Mouse (Mus musculus): Measurements from ENCODE around the gene 1700067P10Rik. TPM values are rescaled to one million over a fixed set of nuclear protein-coding genes. Genes with fewer than 3 reads are reported as not detected.

Gene 1700067P10Rik
- polyA plus RNA-seq (2016; fragmentation: Nextera tagmentation; extraction: Ambion mirVana), result not detected in 2 replicates

DNA sequence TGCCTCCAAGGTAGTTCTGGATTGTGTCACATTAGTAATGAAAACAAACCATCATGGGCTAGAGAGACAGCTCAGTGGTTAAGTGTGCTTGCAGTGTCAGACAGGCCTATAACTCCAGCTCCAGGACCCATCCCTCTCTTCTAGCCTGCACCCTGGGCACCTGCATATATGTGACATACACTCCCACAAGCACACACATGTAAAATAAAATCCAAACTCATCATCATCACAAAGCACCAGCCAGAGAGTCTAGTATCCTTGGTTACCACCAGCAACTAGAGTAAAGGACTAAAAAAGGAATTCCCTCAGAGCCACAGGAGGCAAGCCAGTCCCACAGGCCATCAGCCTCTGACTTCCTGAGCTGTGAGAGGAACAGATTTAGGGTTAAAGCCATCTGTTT lies at the start of gene 1700067P10Rik:
Gene 1700067P10Rik, plus strand, starts transcription at position 301 of the 400 bp plus-strand sequence.
- Histone ChIP-seq H3K27me3 (replicated peaks; ENCODE audit: low read depth, poor library complexity, severe bottlenecking) (peaks cover 13% of the 10 kb centered on the region), H3K36me3 (replicated peaks) (no peaks in the 10 kb centered on the region), H3K27ac (replicated peaks) (no peak within 1 kb of the TSS), H3K9me3 (peaks cover 6% of the 10 kb centered on the region), H3K4me1 (no peaks in the 10 kb centered on the region), H3K4me3 (no peak within 1 kb of the TSS)
- no peak for DNase-seq (ENCODE audit: low spot score)

DNA sequence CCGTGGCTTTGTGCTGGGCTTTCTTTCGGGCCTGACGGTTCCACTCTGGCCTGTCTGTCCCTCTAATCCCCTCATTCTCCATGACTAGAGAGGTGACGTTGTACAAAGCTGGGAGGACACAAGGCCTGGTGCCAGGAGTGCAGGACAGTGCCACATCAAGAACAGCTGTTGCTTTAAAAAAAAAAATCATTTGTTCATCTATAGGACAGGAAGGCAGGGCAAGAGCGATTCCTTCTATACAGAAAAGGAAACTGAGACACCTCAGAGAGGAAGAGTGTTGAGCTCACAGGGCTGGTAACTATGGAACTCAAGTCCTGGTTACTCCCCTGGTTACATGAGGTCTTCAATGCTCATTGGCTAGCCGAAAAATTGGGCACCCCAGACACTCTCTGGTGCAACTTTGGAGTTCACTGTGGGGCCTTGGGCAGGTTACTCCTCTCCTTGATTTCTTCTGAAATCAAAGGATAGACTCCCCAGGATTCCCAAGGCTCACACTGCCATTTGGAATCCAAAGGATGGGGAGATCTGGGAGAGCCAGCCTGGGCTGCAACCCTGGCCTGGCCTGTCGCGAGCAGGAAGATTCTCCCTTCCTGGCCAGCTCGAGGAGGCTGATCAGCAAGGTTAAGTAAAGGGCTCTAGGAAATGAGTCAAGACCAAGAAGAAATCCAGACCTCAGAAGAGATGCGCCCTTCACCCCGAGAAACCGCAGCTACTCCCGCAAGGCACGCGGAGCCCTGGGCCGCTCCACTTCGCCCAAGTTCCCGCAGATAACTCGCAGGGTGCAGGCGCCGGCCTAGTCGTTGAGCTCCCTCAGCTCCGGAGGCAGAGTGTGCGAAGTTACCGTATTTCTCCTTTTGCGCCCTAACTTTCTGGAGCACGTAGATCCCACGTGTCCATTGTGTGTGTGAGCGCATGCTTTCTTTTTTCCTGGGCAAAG lies 47.5 kb upstream of the 1700067P10Rik start:
- Histone ChIP-seq H3K4me3 (peak overlapping the region; percentile 49), H3K27me3 (replicated peaks; ENCODE audit: low read depth, poor library complexity, severe bottlenecking) (peaks cover 21% of the 10 kb centered on the region), H3K36me3 (replicated peaks) (no peaks in the 10 kb centered on the region), H3K4me1 (peaks cover 34% of the 10 kb centered on the region), H3K27ac (replicated peaks) (peak overlapping the region; percentile 86), H3K9me3 (0 out of 2 replicates have a peak, but pooled peaks cover 4% of the 10 kb centered on the region)
- whole genome bisulfite sequencing, result 3% methylated on average over 29 of the region's 29 CpGs
- peak; percentile 78 for DNase-seq (ENCODE audit: low spot score)

DNA sequence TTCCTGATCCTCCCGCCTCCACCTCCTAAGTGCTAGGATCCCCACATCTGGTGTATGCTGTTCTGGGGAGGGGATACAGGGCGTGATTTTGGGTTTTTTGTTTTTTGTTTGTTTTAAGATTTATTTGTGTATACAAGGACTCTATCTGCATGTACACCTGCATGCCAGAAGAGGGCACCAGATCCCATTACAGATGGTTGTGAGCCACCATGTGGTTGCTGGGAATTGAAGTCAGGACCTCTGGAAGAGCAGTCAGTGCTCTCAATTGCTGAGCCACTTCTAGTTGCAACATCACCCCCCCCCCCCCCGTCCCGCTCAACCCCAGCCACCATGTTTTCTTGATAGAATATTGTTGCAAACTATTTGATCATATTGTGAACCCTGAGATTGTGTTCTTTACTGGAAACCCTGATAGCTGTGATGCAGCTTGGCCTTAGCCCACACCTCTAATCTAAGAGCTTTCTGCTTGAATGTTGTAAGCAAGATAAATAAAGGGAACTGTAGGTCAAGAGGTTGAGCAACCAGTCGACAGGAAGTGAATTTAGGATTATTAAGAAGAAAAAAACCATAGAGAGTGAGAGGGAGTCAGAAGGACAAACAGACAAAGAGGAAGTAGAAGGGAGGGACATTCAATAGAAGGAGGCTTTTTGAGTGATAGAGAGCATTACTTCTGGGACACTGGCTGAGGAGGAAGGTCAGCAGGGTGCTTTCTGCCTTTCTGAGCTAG lies 45.8 kb upstream of the 1700067P10Rik start:
- Histone ChIP-seq H3K27me3 (replicated peaks; ENCODE audit: low read depth, poor library complexity, severe bottlenecking) (peaks cover 20% of the 10 kb centered on the region), H3K36me3 (replicated peaks) (no peaks in the 10 kb centered on the region), H3K27ac (replicated peaks) (no peak overlapping the region), H3K4me3 (no peak overlapping the region), H3K9me3 (0 out of 2 replicates have a peak, but pooled peaks cover 4% of the 10 kb centered on the region), H3K4me1 (peaks cover 32% of the 10 kb centered on the region)
- no peak for DNase-seq (ENCODE audit: low spot score)
- 79% methylated on average over 5 of the region's 5 CpGs for WGBS

DNA sequence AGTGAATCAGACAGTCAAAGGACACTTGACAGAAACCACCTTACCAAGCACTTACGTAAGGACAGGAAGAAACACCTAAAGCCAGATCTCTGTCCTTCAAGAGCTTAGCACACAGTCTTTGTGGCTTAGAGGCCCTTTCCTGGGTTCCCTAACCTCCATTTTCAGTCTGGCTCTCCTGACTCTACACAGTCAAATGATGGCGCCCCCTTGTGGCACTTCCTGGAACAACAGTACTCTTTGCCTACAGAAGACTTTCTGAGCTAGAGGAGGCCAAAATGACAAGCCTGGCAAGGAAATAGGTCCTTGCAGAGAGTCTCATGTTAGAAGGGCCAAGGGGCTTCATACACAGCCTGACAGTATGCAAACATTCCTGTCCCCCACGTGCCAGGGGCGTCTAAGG lies 43.5 kb upstream of the 1700067P10Rik start:
- WGBS, result 35% methylated on average over 4 of the region's 4 CpGs
- Histone ChIP-seq H3K4me3 (no peak overlapping the region), H3K4me1 (peaks cover 26% of the 10 kb centered on the region), H3K9me3 (0 out of 2 replicates have a peak, but pooled peaks cover 4% of the 10 kb centered on the region), H3K27ac (replicated peaks) (no peak overlapping the region; the same call in 1 of the 2 replicates), H3K36me3 (replicated peaks) (no peaks in the 10 kb centered on the region), H3K27me3 (replicated peaks; ENCODE audit: low read depth, poor library complexity, severe bottlenecking) (peaks cover 24% of the 10 kb centered on the region)
- peak; percentile 79 for DNase-seq (ENCODE audit: low spot score)

DNA sequence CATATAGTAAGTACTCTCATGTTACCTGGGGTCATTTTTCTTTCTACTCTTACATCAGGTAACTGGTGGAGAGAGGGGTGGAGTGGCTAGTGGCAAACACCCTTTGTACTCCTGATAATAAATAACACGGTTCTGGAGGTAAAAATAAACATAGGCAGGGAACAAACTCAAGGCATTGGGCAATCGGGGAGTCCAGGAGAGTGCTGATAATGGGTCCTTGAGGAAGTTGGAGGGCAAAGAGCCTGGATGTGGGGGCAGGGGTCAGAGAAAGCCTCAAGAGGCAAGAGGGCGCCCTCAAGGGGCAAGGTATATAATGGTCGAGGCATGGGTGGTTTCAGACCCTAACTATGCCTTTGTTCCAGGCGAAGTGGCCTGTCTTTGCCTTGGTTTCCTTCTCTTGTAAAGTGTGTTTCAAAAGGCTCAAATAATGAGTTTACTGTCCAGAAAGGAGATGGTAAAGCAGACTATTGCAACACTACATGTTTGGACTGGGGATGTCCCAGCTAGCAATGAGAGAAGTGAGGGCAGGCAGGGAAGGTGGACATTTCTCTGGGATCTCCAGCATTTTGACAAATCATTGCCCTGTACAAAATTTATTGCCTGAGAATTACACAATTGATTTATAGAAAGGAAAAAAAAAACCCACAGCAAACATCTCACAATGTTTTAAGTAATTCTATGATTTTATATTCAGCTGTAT lies 37.3 kb upstream of the 1700067P10Rik start:
- DNase-seq (ENCODE audit: low spot score), result no peak
- 72% methylated on average over 5 of the region's 5 CpGs for WGBS
- Histone ChIP-seq H3K27ac (replicated peaks) (no peak overlapping the region), H3K36me3 (replicated peaks) (no peaks in the 10 kb centered on the region), H3K4me1 (peaks cover 33% of the 10 kb centered on the region), H3K27me3 (replicated peaks; ENCODE audit: low read depth, poor library complexity, severe bottlenecking) (peaks cover 60% of the 10 kb centered on the region), H3K4me3 (no peak overlapping the region), H3K9me3 (no peaks in the 10 kb centered on the region)

DNA sequence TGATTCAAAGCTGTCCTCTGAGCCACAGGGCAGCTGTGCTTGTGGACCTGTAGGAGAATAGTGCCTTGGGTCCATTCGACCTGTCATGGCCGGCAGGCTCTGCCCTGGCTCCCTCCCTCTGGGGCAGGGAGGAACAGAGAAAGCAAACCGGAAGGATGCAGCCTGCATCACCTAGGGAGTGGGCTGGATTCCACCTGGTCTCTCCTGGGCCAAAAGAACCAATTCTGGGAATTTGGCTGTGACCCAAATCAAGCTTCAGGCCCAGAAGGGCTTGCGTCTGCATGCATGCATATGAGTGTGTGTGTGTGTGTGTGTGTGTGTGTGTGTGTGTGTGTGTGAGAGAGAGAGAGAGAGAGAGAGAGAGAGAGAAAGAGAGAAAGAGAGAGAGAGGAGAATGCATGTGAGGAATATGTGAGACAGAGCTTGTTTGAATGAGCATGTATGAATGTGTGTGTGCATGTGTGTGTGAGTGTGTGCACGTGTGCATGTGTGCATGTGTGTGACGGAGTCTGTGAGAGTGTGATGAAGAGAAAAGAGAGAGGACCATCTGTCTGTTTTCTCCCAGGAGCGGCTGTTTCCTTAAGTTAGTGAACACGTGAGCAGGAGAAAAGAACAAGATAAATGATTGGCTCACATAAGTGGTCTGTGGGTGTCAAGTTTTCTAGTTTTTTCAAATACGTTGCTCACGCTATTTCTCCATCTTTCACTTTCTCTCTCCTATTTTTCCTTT lies 36.6 kb upstream of the 1700067P10Rik start:
- Histone ChIP-seq H3K4me3 (no peak overlapping the region), H3K27me3 (replicated peaks; ENCODE audit: low read depth, poor library complexity, severe bottlenecking) (peaks cover 65% of the 10 kb centered on the region), H3K36me3 (replicated peaks) (no peaks in the 10 kb centered on the region), H3K27ac (replicated peaks) (no peak overlapping the region), H3K4me1 (peaks cover 40% of the 10 kb centered on the region), H3K9me3 (no peaks in the 10 kb centered on the region)
- no peak for DNase-seq (ENCODE audit: low spot score)
- 80% methylated on average over 10 of the region's 10 CpGs for WGBS

DNA sequence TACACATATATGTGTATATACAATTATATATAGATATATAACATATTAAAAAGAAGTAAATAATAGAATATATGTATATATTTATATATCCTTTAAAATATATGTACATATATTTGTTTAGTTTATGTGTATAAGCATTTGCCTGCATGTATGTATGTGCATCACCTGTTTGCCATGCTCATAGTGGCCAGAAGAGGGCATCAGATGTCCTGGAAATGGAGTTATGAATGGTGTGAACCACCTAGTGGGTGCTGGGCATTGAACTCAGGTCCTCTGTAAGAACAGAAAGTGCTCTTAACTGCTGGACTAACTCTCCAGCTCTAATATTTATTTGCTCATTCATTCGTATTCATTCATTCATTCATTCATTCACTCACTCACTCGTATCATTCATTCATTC lies 35.5 kb upstream of the 1700067P10Rik start:
- no peak overlapping the region for H3K27ac ChIP-seq (replicated peaks)
- H3K4me3 ChIP-seq, result no peak overlapping the region
- H3K4me1 ChIP-seq, result peaks cover 49% of the 10 kb centered on the region
- DNase-seq (ENCODE audit: low spot score), result no peak
- WGBS, result 83% methylated on average over 2 of the region's 2 CpGs
- H3K9me3 ChIP-seq, result no peaks in the 10 kb centered on the region
- H3K36me3 ChIP-seq (replicated peaks), result no peaks in the 10 kb centered on the region
- peaks cover 65% of the 10 kb centered on the region for H3K27me3 ChIP-seq (replicated peaks; ENCODE audit: low read depth, poor library complexity, severe bottlenecking)

DNA sequence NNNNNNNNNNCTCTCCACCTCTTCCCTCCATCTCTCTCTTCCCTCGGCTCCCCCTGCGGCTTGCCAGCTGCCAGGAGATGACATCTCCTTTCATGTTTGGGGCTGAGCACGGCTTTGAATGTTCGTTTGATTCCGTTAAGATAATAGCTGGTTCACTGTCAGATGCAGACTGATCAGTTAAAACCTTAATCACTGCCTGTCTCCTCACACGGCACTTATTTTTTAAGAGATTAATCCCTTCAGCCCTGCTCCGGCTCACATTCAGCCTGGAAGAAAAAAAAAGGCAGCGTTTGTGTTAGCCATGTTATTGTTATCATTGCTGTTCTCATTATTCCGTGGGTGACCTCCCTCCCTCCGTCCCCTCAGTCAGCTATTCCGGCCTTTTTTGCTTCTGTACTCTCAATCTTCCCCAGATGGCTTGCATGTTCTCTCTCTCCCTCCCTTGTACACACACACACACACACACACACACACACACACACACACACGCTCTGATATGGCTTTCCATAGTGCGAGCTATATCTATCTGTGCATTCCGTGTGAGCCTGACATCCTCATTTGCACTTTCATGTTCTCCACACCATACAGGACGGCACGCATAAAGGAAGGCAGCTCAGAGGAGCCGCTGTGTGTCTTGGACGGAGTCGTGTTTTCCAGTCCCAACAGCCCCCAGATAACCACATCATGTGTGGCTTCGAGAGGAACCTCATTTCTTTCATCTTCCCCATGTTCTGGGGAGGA lies 33.9 kb upstream of the 1700067P10Rik start:
- no peaks in the 10 kb centered on the region for H3K9me3 ChIP-seq
- no peak for DNase-seq (ENCODE audit: low spot score)
- 44% methylated on average over 20 of the region's 20 CpGs for WGBS
- H3K36me3 ChIP-seq (replicated peaks), result no peaks in the 10 kb centered on the region
- no peak overlapping the region for H3K27ac ChIP-seq (replicated peaks)
- peaks cover 62% of the 10 kb centered on the region for H3K27me3 ChIP-seq (replicated peaks; ENCODE audit: low read depth, poor library complexity, severe bottlenecking)
- peaks cover 43% of the 10 kb centered on the region for H3K4me1 ChIP-seq
- H3K4me3 ChIP-seq, result 0 out of 2 replicates have a peak overlapping the region, but pooled peaks have one; percentile 3

DNA sequence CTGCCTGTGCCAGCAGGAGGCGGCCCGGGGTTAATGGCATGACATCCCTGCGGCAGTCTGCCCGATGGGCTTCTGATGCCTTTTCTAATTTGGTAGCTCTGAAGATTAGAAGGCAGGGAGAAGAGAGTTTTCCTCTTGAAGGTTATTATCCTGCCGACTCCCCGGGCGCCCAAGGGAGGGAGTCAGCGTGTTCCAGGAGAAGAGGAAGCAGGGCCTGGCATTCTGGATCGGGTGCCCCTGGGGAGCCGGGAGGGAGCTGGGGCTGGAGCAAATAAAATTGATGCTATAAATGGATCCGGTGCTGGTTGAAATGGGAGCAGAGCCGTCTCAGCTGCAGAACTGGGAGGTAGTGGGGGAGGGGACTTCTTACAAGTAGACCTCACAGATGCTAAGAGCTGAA lies 31.7 kb upstream of the 1700067P10Rik start:
- H3K27ac ChIP-seq (replicated peaks), result peak overlapping the region; percentile 35; the same call in 1 of the 2 replicates
- H3K9me3 ChIP-seq, result no peaks in the 10 kb centered on the region
- H3K27me3 ChIP-seq (replicated peaks; ENCODE audit: low read depth, poor library complexity, severe bottlenecking), result peaks cover 52% of the 10 kb centered on the region
- no peak for DNase-seq (ENCODE audit: low spot score)
- H3K4me3 ChIP-seq, result peak overlapping the region; percentile 38
- H3K4me1 ChIP-seq, result peaks cover 42% of the 10 kb centered on the region
- 2% methylated on average over 12 of the region's 12 CpGs for WGBS
- H3K36me3 ChIP-seq (replicated peaks), result no peaks in the 10 kb centered on the region

DNA sequence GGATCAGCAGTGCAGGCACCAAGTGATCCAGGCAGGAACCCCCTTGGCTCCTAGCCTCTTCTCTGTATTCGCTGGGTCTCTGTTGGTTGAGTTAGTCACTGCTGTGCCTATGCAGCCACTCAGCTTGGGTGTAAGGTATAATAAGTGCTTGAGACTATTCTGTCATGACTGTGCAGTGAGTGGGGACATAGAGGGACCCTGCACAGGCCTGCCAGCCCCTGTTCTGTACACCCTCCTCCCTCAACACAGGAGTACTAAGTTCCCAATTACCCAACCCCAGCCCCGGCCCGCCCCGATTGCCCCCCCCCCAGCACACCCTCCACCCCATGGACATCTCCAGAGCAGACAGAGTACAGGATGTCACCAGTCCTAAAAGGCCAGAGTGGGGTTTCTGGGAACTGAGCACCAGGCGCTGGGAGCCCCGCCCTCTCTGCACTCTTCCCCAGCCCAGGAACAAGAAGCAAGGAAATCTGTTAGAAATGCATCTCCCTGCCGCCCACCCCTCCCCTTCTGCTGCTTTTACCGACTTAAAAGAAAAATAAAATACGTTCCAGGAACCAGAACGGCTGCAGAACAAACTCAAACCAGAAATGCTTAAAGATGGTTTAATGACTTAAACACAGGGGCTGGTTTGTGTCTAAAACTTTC lies 24.8 kb upstream of the 1700067P10Rik start:
- no peak for DNase-seq (ENCODE audit: low spot score)
- 37% methylated on average over 10 of the region's 10 CpGs for WGBS
- Histone ChIP-seq H3K9me3 (no peaks in the 10 kb centered on the region), H3K27me3 (replicated peaks; ENCODE audit: low read depth, poor library complexity, severe bottlenecking) (peaks cover 27% of the 10 kb centered on the region), H3K36me3 (replicated peaks) (no peaks in the 10 kb centered on the region), H3K4me1 (peaks cover 47% of the 10 kb centered on the region), H3K27ac (replicated peaks) (peak overlapping the region; percentile 74), H3K4me3 (no peak overlapping the region)

DNA sequence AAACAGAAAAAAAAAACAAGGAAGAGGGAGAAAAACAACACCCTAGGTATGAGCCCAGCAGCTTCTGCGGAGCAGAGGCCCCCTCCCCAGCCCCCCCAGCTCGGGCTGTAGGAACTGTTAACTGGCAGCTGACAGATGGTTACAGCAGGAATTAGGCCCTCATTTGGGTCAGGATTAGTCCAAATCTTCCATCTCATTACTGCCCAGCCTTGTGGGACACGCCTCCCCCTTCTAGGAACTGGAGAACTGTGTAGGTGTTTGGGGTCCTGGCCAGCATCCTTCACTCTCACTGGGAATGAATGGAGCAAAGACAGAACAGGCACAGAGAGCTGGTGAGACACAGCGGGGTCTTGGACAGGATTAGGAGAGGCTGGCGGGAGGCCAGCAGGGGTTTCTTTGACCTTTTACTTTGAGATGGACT lies 24.0 kb upstream of the 1700067P10Rik start:
- H3K4me1 ChIP-seq, result peaks cover 45% of the 10 kb centered on the region
- H3K27me3 ChIP-seq (replicated peaks; ENCODE audit: low read depth, poor library complexity, severe bottlenecking), result peaks cover 24% of the 10 kb centered on the region
- peak overlapping the region; percentile 74; the same call in 1 of the 2 replicates for H3K27ac ChIP-seq (replicated peaks)
- no peaks in the 10 kb centered on the region for H3K9me3 ChIP-seq
- H3K36me3 ChIP-seq (replicated peaks), result no peaks in the 10 kb centered on the region
- no peak for DNase-seq (ENCODE audit: low spot score)
- 32% methylated on average over 5 of the region's 5 CpGs for WGBS
- H3K4me3 ChIP-seq, result no peak overlapping the region

Data from embryonic facial prominence, embryonic 10.5 days (tissue).